Mouse (Mus musculus) liver (tissue): ENCODE data around the gene Exog.

Experiments used
- DNase-seq: peaks from one replicate; pipeline ENCODE4 v3.0.0-alpha.2; 2020; ENCODE audit warnings: mixed read lengths

Exog gene

DNA sequence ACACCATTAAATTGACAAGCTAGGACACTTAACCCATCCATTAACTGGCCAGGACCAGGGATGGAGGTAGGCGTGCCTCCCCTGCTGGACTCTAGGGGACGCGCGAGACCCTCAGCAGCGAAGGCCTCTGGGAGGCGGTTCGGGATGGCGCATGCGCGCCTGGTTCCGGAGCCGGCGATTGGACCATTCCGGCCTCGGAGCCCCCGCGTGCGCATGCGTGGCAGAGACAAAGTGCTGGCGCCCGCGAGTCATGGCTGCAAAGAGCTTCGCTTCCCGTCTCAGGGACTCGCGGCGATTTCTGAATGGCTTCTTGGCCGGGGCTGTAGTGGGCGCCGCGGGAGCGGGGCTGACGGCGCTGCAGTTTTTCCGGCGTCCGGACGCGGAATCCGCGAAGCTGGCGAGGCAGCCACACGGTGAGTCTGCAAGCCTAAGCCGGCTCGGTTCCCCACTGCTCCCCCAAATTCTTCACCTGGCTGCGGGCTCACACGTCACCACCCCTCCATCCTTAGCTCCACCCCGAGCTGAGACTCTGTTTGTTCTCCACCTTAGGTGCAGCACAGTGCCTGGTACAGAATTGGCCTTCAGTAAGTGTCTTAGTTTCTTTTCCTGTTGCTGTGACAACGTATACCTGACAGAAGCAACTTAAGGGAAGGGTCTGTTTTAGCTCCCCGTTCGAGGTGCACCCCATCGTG, at the start of gene Exog:
TSS of gene Exog (plus strand) at position 206 of the 692 bp plus-strand sequence.
- peak; percentile 97 for DNase-seq

DNA sequence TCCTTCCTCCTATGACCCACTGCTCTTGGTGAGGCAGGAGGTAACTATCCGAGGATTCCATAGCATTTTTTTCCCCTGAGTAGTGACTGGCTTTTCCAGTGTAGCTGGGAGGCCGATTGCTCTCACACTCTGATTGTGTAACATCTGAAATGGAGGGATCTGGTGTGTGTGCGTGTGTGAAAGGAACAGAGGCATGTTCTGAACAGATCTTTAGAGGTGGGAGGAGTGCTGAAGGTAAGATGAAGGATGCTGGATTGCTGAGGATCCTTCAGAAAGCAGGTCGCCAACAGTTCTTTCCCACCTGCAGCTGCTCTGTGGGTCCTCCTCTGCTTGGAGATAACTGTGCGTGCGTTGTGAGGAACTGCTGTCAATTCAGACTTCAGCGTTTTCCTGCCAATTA, 43.4 kb upstream of the Exog start:
- no peak for DNase-seq

DNA sequence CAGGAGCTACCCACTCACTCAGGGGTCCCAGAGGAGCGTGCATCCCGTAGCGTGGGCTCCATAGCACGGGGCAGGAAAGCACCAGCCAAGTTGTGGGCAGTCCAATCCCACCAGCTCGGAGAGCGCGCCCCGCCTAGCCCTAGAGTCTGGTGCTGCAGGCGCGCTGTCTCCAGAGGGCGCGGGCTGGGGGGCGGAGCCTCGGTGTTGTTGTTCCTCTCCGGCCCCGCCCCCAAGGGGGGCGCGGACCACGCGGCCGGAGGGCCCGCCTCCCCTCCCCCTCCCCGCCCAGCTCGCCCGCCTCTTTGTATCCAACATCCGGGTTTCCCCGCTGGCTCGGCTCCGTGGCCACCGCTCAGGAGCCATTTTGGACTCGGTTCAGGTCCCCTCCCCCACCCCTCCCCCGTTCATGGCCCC, 42.9 kb upstream of the Exog start, which contains the start of gene Acvr2b:
TSS of gene Acvr2b (plus strand) at position 318 of the 414 bp plus-strand sequence.
- peak; percentile 92 for DNase-seq

DNA sequence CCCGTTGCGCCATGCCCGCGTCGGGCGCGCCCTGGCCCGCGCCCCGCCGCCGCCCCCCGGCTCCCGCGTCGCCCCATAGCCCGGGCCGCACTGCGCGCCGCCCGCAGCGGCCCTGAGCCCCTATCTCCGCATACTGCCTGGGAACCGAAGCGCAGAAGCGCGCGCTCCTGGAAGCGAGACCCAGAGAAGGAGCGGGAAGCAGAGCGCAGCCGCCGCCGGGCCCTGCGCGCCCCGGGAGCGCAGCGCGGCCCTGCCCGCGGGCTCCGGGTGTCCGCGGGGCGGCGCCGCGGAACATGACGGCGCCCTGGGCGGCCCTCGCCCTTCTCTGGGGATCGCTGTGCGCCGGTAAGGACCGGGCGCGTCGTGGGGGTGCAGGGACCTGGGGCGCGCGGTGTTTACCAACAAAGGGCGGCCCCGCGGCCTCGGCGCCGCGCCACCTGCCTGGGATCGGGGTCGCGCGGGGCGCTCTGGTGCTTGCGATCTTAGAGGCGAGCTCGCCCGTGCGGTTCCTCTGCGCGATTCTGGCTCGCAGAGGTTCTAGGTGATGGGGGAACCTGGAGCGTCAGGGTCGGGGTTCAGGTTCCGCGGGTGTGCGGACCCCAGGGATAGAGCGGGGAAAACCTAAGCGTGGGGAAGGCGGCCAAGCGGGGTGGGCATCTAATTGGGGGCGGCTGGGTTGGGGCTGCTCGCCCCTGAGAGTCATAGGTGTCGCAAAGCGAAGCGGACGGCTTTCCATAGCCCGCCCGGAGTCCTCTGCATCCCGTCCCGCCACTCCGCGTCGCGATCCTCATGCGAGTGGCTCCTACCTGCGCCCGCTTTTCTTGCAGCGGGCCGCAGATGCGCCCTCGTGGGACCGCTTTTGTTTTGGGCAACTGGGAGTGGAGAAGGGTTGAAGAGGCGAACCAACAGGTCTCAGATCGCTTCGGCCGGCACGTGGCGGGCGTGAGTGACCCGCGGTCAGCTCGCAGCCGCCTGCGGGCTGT, 42.2 kb upstream of the Exog start:
- peak; percentile 22 for DNase-seq

DNA sequence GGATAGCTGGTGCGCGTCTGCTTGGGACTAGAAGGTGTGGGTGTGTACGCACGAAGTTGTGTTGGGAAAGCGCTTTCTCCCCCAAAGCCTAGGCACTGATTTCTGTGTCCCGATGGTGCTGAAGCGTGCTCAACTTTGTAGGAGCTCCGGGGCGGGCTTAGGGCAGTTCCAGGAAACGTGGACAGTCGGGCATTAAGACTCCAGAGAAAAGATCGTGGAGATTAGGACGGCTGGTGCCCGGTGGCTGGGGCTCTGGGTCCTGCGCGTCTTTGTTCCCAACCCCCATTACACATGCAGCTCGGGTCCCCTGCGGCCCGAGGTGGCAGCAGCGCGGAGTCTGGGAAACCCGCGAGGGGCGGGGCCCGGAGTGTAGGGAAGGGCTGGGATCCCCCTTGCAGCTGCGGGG, 41.5 kb upstream of the Exog start:
- DNase-seq, result peak; percentile 36

DNA sequence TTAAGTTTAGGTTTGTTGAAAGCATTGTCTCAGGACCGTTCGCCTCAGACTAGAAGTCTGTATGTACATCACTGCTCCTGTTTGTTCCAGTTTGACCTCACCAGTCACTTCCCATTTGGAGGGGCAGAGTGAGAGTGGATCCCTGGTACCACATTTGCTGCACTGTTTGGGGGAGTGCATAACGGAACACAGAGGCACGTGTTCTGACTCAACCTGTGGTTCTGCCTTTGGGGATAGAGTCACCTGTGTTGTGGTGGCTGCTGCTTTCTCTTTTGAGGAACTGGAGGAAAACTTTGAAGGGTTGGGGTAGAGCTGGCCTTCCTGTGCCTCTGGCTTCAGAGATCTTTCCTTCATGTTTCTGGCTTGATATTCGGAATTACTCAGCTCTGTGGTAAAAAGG, 40.7 kb upstream of the Exog start:
- DNase-seq, result no peak

DNA sequence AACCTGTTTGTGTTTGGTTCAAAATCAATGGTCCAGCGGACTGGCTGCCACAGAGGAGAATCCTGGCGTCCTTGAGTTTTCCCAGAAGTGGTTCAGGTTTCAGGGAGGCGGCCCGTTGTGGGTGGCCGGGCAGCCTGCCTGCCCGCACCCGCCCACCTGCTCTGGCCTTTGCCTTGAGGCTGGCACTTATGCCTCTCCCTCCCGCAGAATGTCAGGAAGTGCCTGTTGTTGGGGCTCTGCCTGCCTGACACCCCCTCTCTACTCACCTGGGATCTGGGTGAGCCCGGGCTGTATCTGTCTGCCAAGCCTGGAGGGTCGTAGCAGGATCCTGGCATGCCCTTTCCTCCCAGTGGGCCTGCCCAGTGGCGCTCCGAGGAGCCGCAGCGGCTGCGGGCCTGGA, 36.9 kb upstream of the Exog start:
- no peak for DNase-seq

DNA sequence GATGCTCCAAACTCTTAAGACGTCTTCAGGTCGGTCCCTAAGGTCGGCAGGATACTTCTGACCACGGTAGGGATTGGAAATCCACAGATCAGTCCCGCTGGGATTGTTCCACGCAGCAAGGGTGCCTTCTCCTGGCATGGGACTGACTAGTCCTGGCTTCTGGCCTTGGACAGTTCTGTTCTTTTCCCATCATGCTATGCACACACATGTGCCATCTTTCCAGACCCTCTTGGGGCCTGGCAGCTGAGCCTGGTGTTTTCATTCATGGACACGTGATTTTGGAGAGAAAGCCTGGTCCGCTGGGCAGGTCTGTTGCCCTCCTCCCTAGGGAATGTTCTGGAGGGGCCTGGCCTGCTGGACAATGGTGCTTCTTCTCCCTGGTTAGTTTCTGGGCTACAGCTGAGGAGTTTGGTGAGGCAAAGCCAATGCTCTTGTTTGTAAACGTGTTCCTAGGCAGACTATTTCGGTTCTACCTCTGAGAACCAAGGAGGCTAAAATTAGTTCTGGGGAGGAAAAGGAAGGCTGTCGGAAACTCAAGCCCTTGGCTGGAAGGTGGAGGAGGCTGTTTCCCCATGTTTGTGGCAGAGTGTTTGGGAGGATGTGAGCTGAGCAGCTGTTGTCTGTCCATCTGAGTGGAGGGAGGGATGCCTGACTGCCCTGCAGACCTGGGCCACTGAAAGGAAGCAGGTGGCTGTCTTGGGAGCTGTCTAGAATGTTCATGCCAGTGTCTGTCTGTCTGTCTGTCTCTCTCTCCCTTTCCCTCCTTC, 35.7 kb upstream of the Exog start:
- DNase-seq, result no peak

DNA sequence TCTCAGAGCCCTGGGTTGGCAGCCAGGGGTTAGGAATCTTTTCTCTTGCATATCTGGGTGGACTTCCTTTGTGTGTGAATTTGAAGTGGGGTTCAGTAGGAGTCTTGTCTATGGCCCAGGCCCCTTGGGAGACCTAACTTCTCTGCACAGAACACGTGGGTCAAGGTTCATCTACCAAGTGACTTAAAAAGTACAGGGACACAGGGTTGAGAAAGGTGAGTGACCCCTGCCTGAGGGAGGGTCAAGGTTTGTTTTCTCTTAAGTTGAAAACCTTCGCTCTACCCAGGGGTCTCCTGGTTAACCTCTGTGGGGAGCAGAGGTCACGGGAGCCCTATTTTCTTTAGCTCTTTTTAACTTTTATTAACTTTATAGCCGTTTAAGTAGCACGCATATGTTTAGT, 34.9 kb upstream of the Exog start:
- no peak for DNase-seq

DNA sequence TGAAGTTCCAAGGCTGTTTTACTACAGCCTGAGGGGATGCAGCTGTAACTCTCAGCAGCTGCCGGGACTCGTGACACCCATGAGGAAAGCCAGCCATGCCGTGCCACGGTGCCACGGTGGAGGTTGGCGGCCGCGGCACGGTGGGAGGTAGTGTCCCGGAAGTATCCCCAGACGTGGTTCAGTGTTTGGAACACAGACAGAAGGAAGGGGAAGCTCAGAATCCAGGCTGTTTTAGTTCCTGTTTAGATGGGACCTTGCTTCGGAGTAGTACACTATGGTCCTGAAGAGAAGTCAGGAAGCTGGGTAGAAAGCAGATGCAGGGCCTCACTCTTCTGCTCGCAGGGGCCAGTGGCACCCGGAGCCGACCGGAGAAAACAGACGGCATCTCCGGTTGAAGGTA, 26.7 kb upstream of the Exog start:
- DNase-seq, result no peak

DNA sequence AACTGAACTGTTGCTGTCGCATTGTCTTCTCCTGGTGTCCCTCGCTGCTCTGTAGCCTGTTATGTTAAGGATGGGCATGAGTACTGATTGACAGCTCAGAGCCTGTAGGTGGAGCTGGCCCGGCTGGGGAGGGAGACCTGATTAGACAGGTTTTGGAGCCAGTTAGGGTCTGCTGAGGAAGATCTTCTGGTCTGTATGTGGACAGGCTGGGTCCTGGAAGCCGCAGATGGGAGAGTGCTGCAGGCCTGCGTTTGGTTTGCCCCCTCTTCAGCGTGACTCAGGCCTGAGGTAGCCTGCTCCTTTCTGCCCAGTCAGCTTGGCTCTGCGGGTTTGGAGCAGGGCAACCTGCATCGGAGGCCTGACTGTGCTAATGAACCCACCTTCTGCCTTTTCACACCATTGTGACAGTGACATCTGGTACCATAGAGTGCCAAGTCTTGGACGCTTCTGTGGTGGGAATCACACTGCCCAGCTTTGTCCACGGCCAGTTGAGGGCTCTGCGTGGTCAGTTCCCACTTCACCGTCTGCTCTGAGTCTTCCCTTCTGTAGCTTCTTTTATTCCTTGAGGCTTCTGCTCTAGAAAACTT, 24.8 kb upstream of the Exog start:
- no peak for DNase-seq

DNA sequence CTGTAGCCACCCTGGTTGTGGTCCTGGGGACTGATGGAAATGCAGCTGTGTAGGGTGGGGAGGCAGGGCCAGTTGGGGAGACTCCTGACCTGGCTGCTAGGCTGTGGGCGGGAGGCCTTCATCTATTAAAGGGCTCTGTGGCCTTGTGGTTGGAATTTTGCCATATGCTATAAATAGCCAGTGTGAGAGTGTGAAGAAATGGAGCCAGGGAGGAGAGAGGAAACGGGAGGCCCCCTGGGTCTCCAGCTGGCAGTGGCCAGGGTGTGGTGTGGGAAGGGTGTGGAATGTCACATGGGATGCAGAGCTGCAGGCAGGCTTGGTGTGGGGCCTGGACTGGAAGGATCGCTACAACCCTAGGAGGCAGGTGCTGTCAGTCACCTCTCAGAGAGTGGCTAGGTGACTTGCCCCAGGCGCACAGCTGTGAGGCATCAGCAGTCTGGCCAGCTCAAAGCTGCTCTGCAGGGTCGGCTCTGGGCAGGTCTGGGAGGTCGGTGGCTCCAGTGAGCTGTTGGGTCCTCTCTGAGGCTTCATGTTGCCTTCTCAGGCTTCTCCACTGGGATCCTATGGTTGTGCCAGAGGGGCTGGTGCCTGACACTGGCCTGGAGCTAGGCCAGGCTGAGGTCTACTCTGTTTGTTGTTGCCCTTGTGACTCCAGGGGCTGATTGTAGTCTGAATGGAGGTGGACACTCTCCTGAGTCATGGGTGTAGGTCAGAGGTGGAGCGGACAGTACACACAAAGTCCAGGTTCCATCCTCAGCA, 19.3 kb upstream of the Exog start:
- DNase-seq, result peak; percentile 27

DNA sequence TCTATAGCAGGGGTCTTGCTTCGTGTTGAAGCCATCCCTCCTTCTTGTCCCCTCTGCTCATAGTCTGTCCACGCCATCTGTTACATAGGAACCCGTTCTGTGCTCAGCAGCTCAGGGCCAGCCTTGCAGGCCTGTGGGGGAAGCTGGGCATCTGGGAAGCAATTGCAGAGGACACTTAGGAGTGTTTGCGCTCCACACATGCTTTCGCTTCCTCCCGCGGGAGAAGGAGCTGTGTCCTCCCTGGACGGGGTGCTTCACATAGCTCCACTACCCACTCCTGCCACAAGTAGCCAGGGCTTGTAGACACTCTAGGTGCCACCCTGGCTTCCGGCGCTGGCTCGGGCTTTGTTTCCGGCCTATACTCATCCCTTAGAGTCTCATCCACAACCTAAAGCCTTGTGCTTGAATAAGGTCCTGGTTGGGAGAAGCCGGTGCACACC, 18.7 kb upstream of the Exog start:
- no peak for DNase-seq

DNA sequence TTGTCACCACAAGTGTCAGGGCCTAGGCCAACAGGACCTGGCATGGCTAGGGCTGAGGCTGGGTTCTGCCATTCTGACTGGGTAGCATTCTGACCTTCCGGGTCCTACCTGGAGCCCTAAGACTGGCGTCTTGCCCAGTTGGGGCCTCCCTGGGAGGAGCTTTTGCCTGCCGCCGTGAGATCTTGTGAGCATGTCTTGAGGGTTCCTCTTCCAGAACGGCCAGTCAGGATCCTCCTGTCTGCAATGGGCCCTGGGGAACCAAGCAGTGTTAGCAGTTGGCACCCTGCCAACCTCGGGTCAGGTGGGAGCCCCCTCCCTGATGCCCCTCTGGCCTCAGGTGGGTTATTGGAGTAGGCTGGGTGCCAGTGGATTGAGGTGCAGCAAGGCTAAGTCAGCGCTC, 18.3 kb upstream of the Exog start:
- no peak for DNase-seq

DNA sequence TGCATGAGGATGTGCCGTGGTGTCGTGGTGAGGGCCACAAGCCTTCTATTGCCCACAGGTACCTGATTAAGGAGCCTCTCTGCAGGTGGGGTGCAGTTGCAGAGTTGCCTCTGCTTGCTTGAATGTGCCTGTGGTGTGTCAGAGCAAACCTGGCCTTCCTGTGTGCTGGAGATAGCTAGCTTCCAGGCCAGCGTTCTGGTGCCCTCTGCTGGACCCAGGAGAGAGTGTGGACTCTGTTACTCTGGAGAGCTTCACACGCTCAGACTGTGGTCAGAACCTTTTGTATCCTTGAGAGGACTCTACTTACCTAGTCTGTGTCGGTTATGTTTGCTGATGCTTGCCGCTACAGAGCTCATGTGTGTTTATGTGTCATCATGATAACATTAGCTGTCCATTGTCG, 14.4 kb upstream of the Exog start:
- peak; percentile 72 for DNase-seq

DNA sequence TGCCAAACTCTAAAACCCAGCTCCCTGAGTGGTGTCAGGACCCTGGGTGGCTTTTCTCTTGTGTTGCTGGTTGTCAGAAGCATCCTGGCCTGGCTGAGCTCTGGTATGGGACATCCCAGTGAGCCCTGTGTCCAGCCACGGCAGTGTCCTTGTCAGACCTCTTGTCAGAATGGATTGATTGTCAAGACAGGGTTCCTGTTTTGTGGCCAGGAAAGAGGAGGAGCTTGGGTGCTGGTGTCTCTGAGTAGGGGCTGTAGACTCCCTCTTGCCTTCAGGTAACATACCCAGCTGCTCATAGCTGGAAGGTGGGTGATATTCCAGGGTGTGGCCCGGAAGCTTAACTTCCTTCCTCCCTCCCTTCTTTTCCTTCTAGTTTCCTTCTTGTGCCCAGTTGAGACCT, 8.9 kb upstream of the Exog start:
- DNase-seq, result no peak

DNA sequence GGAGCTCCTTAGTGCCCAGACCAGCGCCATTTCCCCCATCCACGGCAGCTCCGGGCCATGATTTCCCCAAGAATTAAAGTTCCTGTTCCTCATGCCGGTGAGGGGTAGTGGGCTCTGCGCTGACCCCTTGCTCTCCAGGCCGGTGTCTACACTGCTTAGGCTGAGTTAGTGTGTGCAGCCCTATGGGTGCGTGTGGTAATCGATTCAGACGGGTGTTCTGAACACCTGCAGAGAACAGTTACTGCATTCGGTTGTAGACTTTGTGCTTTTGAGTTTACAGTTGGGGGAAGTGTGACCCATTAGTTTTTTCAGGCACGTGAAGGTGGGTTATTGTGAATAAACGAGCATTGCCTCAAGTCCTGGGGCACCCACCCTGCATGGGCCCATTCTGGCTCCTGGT, 6.7 kb upstream of the Exog start:
- no peak for DNase-seq

DNA sequence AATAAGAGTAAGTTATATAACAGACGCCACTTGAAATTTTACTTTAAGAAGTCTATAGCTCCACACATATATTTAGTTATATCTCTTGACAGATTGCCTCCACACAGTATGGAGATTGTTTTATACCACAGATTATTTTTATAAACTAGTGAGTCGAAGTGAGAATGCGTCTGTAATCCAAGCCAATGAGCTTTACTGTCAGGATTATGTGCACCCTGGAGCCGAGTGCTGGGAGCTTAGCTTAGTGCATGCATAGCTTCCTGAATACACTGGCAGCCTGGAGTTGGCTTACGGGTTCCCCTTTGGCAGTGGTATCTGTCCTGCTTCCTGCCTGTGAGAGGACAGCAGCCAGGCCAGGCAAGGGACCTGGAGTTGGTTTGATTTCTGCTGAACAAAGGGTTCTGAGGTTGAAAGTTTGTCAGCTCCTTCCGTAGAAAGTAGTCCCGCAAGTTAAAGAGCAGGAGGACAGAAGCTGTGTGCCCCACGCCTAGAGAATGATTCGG, 6.2 kb upstream of the Exog start:
- no peak for DNase-seq

DNA sequence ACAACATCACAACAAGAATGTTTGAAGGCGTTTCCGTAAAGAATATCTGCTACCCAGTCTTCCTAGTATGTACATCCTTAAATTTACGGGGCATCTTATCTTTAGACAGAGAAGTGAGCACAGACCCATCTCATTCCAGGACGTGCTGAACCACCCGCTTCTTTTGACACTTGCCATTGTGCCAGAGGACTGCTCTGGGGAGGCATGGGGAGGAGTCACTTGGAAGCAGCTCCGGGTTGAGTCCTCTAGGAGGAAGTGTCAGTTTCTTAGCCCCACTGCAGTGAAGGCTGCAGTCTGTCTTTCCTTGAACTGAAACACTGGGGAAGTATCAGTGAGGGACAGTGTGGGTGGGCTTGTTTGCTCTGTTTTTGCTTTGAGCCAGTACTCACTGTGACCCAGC, 994 bp downstream of the Exog start:
- DNase-seq, result no peak

DNA sequence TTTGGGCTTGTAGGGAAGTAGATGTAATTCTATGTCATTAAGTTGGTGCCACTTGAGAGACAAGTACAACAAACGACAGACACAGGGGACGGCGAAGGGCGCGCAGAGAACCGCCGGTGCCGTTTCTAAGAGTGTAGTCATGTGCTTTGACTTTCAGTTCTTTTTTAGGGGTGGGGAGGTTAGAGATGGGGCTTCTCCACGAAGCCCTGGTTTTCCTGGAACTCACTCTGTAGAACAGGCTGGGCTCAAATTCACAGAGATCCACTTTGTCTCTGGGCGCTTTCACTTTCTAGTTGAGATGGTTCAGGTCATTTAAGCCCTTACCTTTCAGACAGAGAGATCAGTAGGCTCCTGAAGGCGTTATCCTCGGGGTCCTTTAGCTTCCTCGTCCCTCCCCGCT, 11.2 kb downstream of the Exog start:
- DNase-seq, result no peak

DNA sequence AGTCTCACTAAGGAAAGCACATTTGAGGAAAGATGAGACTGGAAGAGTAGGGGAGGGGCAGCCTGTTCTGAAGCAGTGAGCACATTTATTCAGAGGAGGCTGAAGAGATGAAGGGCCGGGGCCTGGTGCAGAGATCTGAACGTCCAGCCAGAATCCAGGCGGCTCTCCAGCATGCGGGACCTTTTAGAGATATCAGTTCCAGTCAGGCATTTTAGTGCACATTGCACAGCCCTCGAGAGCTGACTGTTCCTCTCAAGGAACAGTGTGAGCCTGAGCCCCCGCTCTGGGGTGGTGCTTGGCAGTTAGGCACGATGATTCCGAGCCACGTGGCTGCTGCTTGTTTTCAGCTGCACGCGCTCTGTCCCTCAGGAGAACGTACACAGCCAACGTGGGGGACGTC, 12.4 kb downstream of the Exog start:
- no peak for DNase-seq

DNA sequence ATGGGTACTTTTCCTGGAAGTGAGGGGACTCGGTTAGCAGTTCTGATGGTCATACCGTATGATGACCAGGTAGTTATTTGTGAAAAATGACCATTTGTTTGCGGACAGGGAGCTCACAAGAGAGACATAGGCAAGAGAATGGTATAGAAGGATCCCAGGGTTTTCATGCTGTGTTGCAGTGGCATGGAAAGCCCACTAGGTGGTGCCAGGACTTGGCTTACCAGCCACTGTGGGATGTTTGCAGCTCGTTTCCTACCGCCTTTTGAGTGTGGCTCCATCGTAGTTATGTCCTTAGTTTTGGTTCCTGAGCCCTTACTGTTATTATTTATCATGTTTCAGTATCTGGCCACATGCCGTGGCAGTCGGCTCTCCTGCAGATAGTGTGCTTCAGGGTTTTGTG, 15.7 kb downstream of the Exog start:
- peak; percentile 61 for DNase-seq
